Mouse (Mus musculus) forebrain, postnatal 0 days (tissue): ENCODE data around the gene Pold3. TPM values are rescaled to one million over a fixed set of nuclear protein-coding genes. Genes with fewer than 3 reads are reported as not detected.

Source experiments
- ATAC-seq: fragments of 200-750 bp; cut with Nextera tagmentation; 2 replicates; pipeline ENCODE4 v1.8.0; 2017; ENCODE audit warnings: mild to moderate bottlenecking, moderate library complexity
- DNase-seq: peaks from one replicate; pipeline ENCODE4 v3.0.0-alpha.2; 2015
- H3K27ac ChIP-seq: fragments of 300-500 bp; sonication (generic); 2 replicates; pipeline ENCODE4 v1.5.1; 2014; ENCODE audit warnings: low read depth, mild to moderate bottlenecking, antibody characterized with exemption, low read length, moderate library complexity, mixed read lengths
- H3K27me3 ChIP-seq: fragments of 300-500 bp; sonication (generic); 2 replicates; pipeline ENCODE4 v1.6.1; 2014; ENCODE audit warnings: mild to moderate bottlenecking, low read length, mixed read lengths; ENCODE audit not compliant: insufficient read depth
- H3K36me3 ChIP-seq: fragments of 300-500 bp; sonication (generic); 2 replicates; pipeline ENCODE4 v1.6.1; 2014; ENCODE audit warnings: mild to moderate bottlenecking, moderate library complexity; ENCODE audit not compliant: insufficient read depth
- H3K4me1 ChIP-seq: fragments of 300-500 bp; sonication (generic); 2 replicates; pipeline ENCODE4 v1.6.1; 2014; ENCODE audit warnings: antibody characterized with exemption; ENCODE audit not compliant: insufficient read depth
- H3K4me2 ChIP-seq: fragments of 300-500 bp; sonication (generic); 2 replicates; pipeline ENCODE4 v1.6.1; 2014; ENCODE audit warnings: low read depth, mild to moderate bottlenecking, moderate library complexity
- H3K4me3 ChIP-seq: fragments of 300-500 bp; sonication (generic); 2 replicates; pipeline ENCODE4 v1.5.1; 2014; ENCODE audit warnings: low read depth, low read length, mixed read lengths
- H3K9ac ChIP-seq: fragments of 300-500 bp; sonication (generic); 2 replicates; pipeline ENCODE4 v1.6.1; 2014; ENCODE audit warnings: mild to moderate bottlenecking
- H3K9me3 ChIP-seq: fragments of 300-500 bp; sonication (generic); 2 replicates; pipeline ENCODE4 v1.6.1; 2016; ENCODE audit warnings: low read length
- CTCF ChIP-seq: sonication (generic); IDR thresholded peaks from 2 replicates; pipeline ENCODE4 v1.5.1; 2016; ENCODE audit warnings: antibody characterized with exemption, control low read depth, low read depth
- WGBS: fragments of 180-500 bp; shearing (Covaris S2); extraction: QIAGEN DNeasy Blood & Tissue Kit; methylation state at CpG from one replicate; pipeline ENCODE4 v1.1.7; 2014; 5-methylcytosine and 5-hydroxymethylcytosine counted together
- polyA plus RNA-seq: library from polyadenylated mRNA; unstranded; fragments of >200 nt; fragmentation: Nextera tagmentation; extraction: Ambion mirVana; gene quantifications from 2 replicates; pipeline ENCODE4 v1.2.1, GENCODE M21; 2015
- total RNA-seq: library from RNA; depleted of rRNA; stranded (reverse); fragments of >200 nt; gene quantifications from 2 replicates; pipeline ENCODE4 v1.2.3, GENCODE M21; 2014; rRNA removed

Pold3 gene
- total RNA-seq, result 38.9 and 48.7 TPM in 2 replicates
- 31.7 and 40.1 TPM in 2 replicates for polyA plus RNA-seq

- peak; percentile 96 for ATAC-seq
- under 1% methylated on average over 33 of the region's 33 CpGs for WGBS
Observed at GRCm38 (mm10) chr7:100121376-100121789, at the start of gene Pold3. TSS of gene Pold3 (minus strand) at chr7:100121565.

GRCm38 (mm10) chr7:100170756-100171155 is 49.4 kb upstream of the Pold3 start:
- TF ChIP-seq CTCF, result no peak
- no peaks in the 10 kb centered on the region for H3K9me3 ChIP-seq
- no peak overlapping the region for H3K4me2 ChIP-seq
- no peaks in the 10 kb centered on the region for H3K36me3 ChIP-seq
- no peak overlapping the region for H3K9ac ChIP-seq
- 61% methylated on average over 4 of the region's 4 CpGs for WGBS
- H3K4me1 ChIP-seq, result no peaks in the 10 kb centered on the region
- no peak overlapping the region for H3K4me3 ChIP-seq
- no peaks in the 10 kb centered on the region for H3K27me3 ChIP-seq
- ATAC-seq, result no peak
- no peak for DNase-seq
- no peak overlapping the region for H3K27ac ChIP-seq

More at GRCm38 (mm10) chr7:100121376-100121789, at the start of gene Pold3:
- peaks cover 9% of the 10 kb centered on the region; the same call in 1 of the 2 replicates for H3K4me1 ChIP-seq
- no peak; the same call in 1 of the 2 replicates for TF ChIP-seq CTCF
- H3K4me2 ChIP-seq, result peak within 1 kb of the TSS; percentile 78
- H3K9ac ChIP-seq, result peak within 1 kb of the TSS; percentile 76
- peak within 1 kb of the TSS; percentile 78 for H3K27ac ChIP-seq
- no peaks in the 10 kb centered on the region for H3K27me3 ChIP-seq
- DNase-seq, result peak; percentile 99
- H3K36me3 ChIP-seq, result peaks cover 9% of the 10 kb centered on the region
- H3K9me3 ChIP-seq, result no peaks in the 10 kb centered on the region
- H3K4me3 ChIP-seq, result peak within 1 kb of the TSS; percentile 85

- Histone ChIP-seq H3K27me3 (no peaks in the 10 kb centered on the region), H3K27ac (no peak overlapping the region), H3K4me1 (no peaks in the 10 kb centered on the region), H3K9me3 (no peaks in the 10 kb centered on the region), H3K4me2 (no peak overlapping the region), H3K9ac (no peak overlapping the region), H3K36me3 (no peaks in the 10 kb centered on the region), H3K4me3 (no peak overlapping the region)
- ATAC-seq (no peak), DNase-seq (no peak)
- WGBS, result 73% methylated on average over 11 of the region's 11 CpGs
- TF ChIP-seq CTCF, result no peak
Observed at GRCm38 (mm10) chr7:100168654-100169053, 47.3 kb upstream of the Pold3 start.

- no peak overlapping the region for H3K9ac ChIP-seq
- no peaks in the 10 kb centered on the region; the same call in 1 of the 2 replicates for H3K4me1 ChIP-seq
- no peak overlapping the region for H3K27ac ChIP-seq
- no peak overlapping the region for H3K4me2 ChIP-seq
- H3K27me3 ChIP-seq, result no peaks in the 10 kb centered on the region
- WGBS, result 76% methylated on average over 4 of the region's 4 CpGs
- no peaks in the 10 kb centered on the region for H3K36me3 ChIP-seq
- ATAC-seq (no peak), DNase-seq (no peak)
- H3K4me3 ChIP-seq, result no peak overlapping the region
- TF ChIP-seq CTCF, result no peak
- H3K9me3 ChIP-seq, result no peaks in the 10 kb centered on the region
Observed at GRCm38 (mm10) chr7:100163506-100163905, 42.1 kb upstream of the Pold3 start.

- DNase-seq (no peak), ATAC-seq (peak; percentile 3)
- H3K9ac ChIP-seq, result peak overlapping the region; percentile 91
- H3K27me3 ChIP-seq, result no peaks in the 10 kb centered on the region
- H3K9me3 ChIP-seq, result no peaks in the 10 kb centered on the region
- no peaks in the 10 kb centered on the region; the same call in 1 of the 2 replicates for H3K4me1 ChIP-seq
- TF ChIP-seq CTCF, result no peak
- peak overlapping the region; percentile 84 for H3K4me3 ChIP-seq
- peak overlapping the region; percentile 87 for H3K27ac ChIP-seq
- 66% methylated on average over 7 of the region's 7 CpGs for WGBS
- no peaks in the 10 kb centered on the region for H3K36me3 ChIP-seq
- H3K4me2 ChIP-seq, result peak overlapping the region; percentile 84
Observed at GRCm38 (mm10) chr7:100160006-100160405, 38.6 kb upstream of the Pold3 start.

GRCm38 (mm10) chr7:100159105-100159841 is 37.9 kb upstream of the Pold3 start, which contains the start of gene Lipt2:
TSS of gene Lipt2 (plus strand) at chr7:100159277.
- DNase-seq (peak; percentile 92), ATAC-seq (peak; percentile 99)
- TF ChIP-seq CTCF, result peak; percentile 54
- H3K4me1 ChIP-seq, result no peaks in the 10 kb centered on the region; the same call in 1 of the 2 replicates
- H3K4me2 ChIP-seq, result peak within 1 kb of the TSS; percentile 84
- H3K9me3 ChIP-seq, result no peaks in the 10 kb centered on the region
- 2% methylated on average over 75 of the region's 78 CpGs for WGBS
- H3K4me3 ChIP-seq, result peak within 1 kb of the TSS; percentile 84
- H3K27me3 ChIP-seq, result no peaks in the 10 kb centered on the region
- no peaks in the 10 kb centered on the region for H3K36me3 ChIP-seq
- H3K9ac ChIP-seq, result peak within 1 kb of the TSS; percentile 91
- peak within 1 kb of the TSS; percentile 87 for H3K27ac ChIP-seq

GRCm38 (mm10) chr7:100157669-100158068 is 36.3 kb upstream of the Pold3 start:
- 75% methylated on average over 4 of the region's 4 CpGs for WGBS
- Histone ChIP-seq H3K4me3 (no peak overlapping the region), H3K27me3 (no peaks in the 10 kb centered on the region), H3K9ac (no peak overlapping the region), H3K9me3 (no peaks in the 10 kb centered on the region), H3K4me1 (no peaks in the 10 kb centered on the region; the same call in 1 of the 2 replicates), H3K36me3 (no peaks in the 10 kb centered on the region), H3K27ac (no peak overlapping the region), H3K4me2 (no peak overlapping the region)
- ATAC-seq, result no peak
- no peak for TF ChIP-seq CTCF
- no peak for DNase-seq
